Mouse (Mus musculus): ENCODE measurements at regions not wholly inside any gene's neighbourhood (a gene's known extent, or its start where the extent isn't known, plus 50 kb on each side); places are given as distances from the start of the nearest gene placed in this dataset.

GRCm38 (mm10) chr19:14658479-14658878, 60.6 kb upstream of the Tle4 start:
- no peak for DNase-seq

DNA sequence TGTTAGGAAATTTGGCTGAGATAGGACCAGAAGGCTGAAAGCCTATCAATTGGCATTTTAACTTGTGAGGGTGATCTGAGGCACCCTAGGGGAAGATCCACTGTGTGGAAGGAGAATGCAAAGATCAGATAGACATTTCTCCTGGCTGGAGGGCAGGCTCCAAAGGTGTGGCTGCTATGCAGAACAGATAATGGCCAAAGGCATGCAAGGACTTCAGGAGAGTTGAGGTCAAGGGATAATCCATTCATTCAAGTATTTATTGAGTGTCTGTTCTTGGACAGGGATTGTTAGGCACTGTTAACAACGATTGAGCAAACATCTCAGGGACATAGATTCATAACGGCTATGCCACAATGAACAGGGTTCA, 58.2 kb upstream of the Tle4 start:
- DNase-seq: no peak

- no peak for DNase-seq
These were observed 57.6 kb upstream of the Tle4 start for GRCm38 (mm10) chr19:14655302-14656021.
